Mouse (Mus musculus): Measurements from ENCODE around the gene Chst14.

DNA sequence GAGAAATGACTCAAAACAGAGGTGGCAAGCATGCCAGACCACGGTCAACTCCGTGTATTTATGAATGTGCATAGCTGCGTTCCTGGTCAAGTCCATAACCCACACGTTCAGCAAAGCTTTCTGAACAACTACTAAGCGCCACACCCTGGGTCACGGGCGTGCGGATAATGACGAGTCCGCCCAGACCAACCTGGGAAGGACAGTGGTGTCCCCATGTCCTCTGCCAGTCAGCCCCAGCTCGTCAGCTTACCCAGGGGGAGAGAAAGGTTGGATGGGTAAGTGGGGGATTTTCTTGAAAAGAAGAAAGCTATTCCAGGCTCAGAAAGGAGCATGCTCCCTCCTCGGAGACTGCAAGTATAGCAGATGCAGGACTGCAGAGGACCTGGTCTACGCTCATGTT, 38.9 kb upstream of the Chst14 start:
- TF ChIP-seq CTCF (conservative IDR thresholded peaks at IDR 0.05 in 1 of 2, IDR thresholded peaks at IDR 0.05 in 1 of 2; ENCODE audit: low read depth in 2 of 2, low read length in 2 of 2): no peak
- TF ChIP-seq POLR2AphosphoS2 (IDR thresholded peaks at IDR 0.05; ENCODE audit: low read depth, low read length): no peak

Measured in CH12.LX (cell line).